Mouse (Mus musculus) liver, postnatal 0 days (tissue): ENCODE data around the gene Proca1. TPM values are rescaled to one million over a fixed set of nuclear protein-coding genes. Genes with fewer than 3 reads are reported as not detected.

Source experiments
- ATAC-seq: fragments of 200-750 bp; cut with Nextera tagmentation; 2 replicates; pipeline ENCODE4 v1.8.0; 2017; ENCODE audit warnings: mild to moderate bottlenecking, moderate library complexity
- DNase-seq: peaks from one replicate; pipeline ENCODE4 v3.0.0-alpha.2; 2016
- H3K27ac ChIP-seq: fragments of 300-500 bp; sonication (generic); 2 replicates; pipeline ENCODE4 v1.5.1; 2014; ENCODE audit warnings: antibody characterized with exemption, moderate library complexity, mild to moderate bottlenecking, low read depth
- H3K27me3 ChIP-seq: fragments of 300-500 bp; sonication (generic); 2 replicates; pipeline ENCODE4 v1.6.1; 2014; ENCODE audit warnings: low read length, control low read depth, mixed read lengths; ENCODE audit not compliant: insufficient read depth
- H3K36me3 ChIP-seq: fragments of 300-500 bp; sonication (generic); replicated peaks from 2 replicates; pipeline ENCODE4 v1.6.1; 2014; ENCODE audit warnings: mild to moderate bottlenecking, control low read depth, low read length, moderate library complexity, mixed read lengths; ENCODE audit not compliant: insufficient read depth
- H3K4me1 ChIP-seq: fragments of 300-500 bp; sonication (generic); 2 replicates; pipeline ENCODE4 v1.6.1; 2014; ENCODE audit warnings: antibody characterized with exemption, mild to moderate bottlenecking, control low read depth; ENCODE audit not compliant: insufficient read depth
- H3K4me2 ChIP-seq: fragments of 300-500 bp; sonication (generic); 2 replicates; pipeline ENCODE4 v1.6.1; 2014; ENCODE audit warnings: low read depth, mild to moderate bottlenecking, low read length, moderate library complexity, mixed read lengths
- H3K4me3 ChIP-seq: fragments of 300-500 bp; sonication (generic); 2 replicates; pipeline ENCODE4 v1.5.1; 2014; ENCODE audit warnings: low read depth, low read length
- H3K9ac ChIP-seq: fragments of 300-500 bp; sonication (generic); replicated peaks from 2 replicates; pipeline ENCODE4 v1.6.1; 2014; ENCODE audit warnings: mild to moderate bottlenecking, moderate library complexity
- H3K9me3 ChIP-seq: fragments of 300-500 bp; sonication (generic); 2 replicates; pipeline ENCODE4 v1.6.1; 2016; ENCODE audit warnings: mild to moderate bottlenecking, control low read depth, low read length, mixed read lengths
- CTCF ChIP-seq: sonication (generic); IDR thresholded peaks from 2 replicates; pipeline ENCODE4 v1.5.1; 2016; ENCODE audit warnings: antibody characterized with exemption, low read depth
- EP300 ChIP-seq: IDR thresholded peaks from 2 replicates; pipeline ENCODE4 v1.6.1; 2016; ENCODE audit warnings: antibody characterized with exemption, low read depth, mild to moderate bottlenecking
- WGBS: fragments of 180-500 bp; shearing (Covaris S2); extraction: QIAGEN DNeasy Blood & Tissue Kit; methylation state at CpG from one replicate; pipeline ENCODE4 v1.1.7; 2014; ENCODE audit not compliant: insufficient replicate concordance; 5-methylcytosine and 5-hydroxymethylcytosine counted together
- polyA plus RNA-seq: library from polyadenylated mRNA; unstranded; fragments of >200 nt; fragmentation: Nextera tagmentation; extraction: Ambion mirVana; gene quantifications from 2 replicates; pipeline ENCODE4 v1.2.1, GENCODE M21; 2015

Gene Proca1
- polyA plus RNA-seq, 1 experiment from 2014 or later: 1.00 TPM

- no peak overlapping the region for H3K27ac ChIP-seq
- TF ChIP-seq CTCF: no peak
- no peak for TF ChIP-seq EP300
- ATAC-seq: no peak
Observed at GRCm38 (mm10) chr11:78215709-78216317, 22.6 kb downstream of the Proca1 start.

GRCm38 (mm10) chr11:78223586-78223985 lies 30.4 kb downstream of the Proca1 start:
- Histone ChIP-seq H3K9ac (no peak overlapping the region), H3K36me3 (peaks cover 90% of the 10 kb centered on the region), H3K4me1 (no peaks in the 10 kb centered on the region), H3K4me3 (no peak overlapping the region), H3K27ac (no peak overlapping the region), H3K9me3 (no peaks in the 10 kb centered on the region), H3K27me3 (no peaks in the 10 kb centered on the region), H3K4me2 (no peak overlapping the region)
- TF ChIP-seq CTCF: no peak
- no peak for TF ChIP-seq EP300
- DNase-seq: no peak
- ATAC-seq: no peak
- WGBS: 89% methylated on average over 4 of the region's 4 CpGs

More at GRCm38 (mm10) chr11:78215709-78216317, 22.6 kb downstream of the Proca1 start:
- H3K4me1 ChIP-seq: no peaks in the 10 kb centered on the region
- H3K4me2 ChIP-seq: no peak overlapping the region
- no peak for DNase-seq
- no peaks in the 10 kb centered on the region for H3K27me3 ChIP-seq
- 86% methylated on average over 11 of the region's 11 CpGs for WGBS
- no peaks in the 10 kb centered on the region for H3K9me3 ChIP-seq
- H3K36me3 ChIP-seq: peaks cover 87% of the 10 kb centered on the region
- no peak overlapping the region for H3K9ac ChIP-seq
- no peak overlapping the region for H3K4me3 ChIP-seq

- no peak overlapping the region for H3K4me2 ChIP-seq
- H3K4me1 ChIP-seq: no peaks in the 10 kb centered on the region
- 75% methylated on average over 6 of the region's 6 CpGs for WGBS
- no peak overlapping the region for H3K4me3 ChIP-seq
- DNase-seq (no peak), ATAC-seq (no peak)
- H3K27ac ChIP-seq: no peak overlapping the region
- no peaks in the 10 kb centered on the region for H3K9me3 ChIP-seq
- H3K27me3 ChIP-seq: no peaks in the 10 kb centered on the region
- no peak overlapping the region for H3K9ac ChIP-seq
- TF ChIP-seq EP300 (no peak), CTCF (no peak)
- H3K36me3 ChIP-seq: peaks cover 70% of the 10 kb centered on the region
Observed at GRCm38 (mm10) chr11:78231518-78231917, 38.3 kb downstream of the Proca1 start.

- Histone ChIP-seq H3K36me3 (peaks cover 16% of the 10 kb centered on the region), H3K4me3 (no peak overlapping the region), H3K9me3 (no peaks in the 10 kb centered on the region), H3K27me3 (no peaks in the 10 kb centered on the region), H3K27ac (no peak overlapping the region), H3K4me2 (no peak overlapping the region), H3K4me1 (peaks cover 6% of the 10 kb centered on the region; the same call in 1 of the 2 replicates), H3K9ac (no peak overlapping the region)
- DNase-seq (no peak), ATAC-seq (no peak)
- WGBS: 87% methylated on average over 9 of the region's 9 CpGs
- TF ChIP-seq CTCF (no peak), EP300 (no peak)
Observed at GRCm38 (mm10) chr11:78240193-78240857, 47.1 kb downstream of the Proca1 start.

- TF ChIP-seq EP300: no peak
- no peak for TF ChIP-seq CTCF
- peaks cover 4% of the 10 kb centered on the region; the same call in 1 of the 2 replicates for H3K36me3 ChIP-seq
- no peaks in the 10 kb centered on the region for H3K9me3 ChIP-seq
- peak overlapping the region; percentile 93 for H3K4me3 ChIP-seq
- H3K9ac ChIP-seq: peak overlapping the region; percentile 91
- no peaks in the 10 kb centered on the region for H3K27me3 ChIP-seq
- peak overlapping the region; percentile 97 for H3K27ac ChIP-seq
- ATAC-seq (peak; percentile 20), DNase-seq (no peak)
- H3K4me2 ChIP-seq: peak overlapping the region; percentile 75
- WGBS: under 1% methylated on average over 19 of the region's 19 CpGs
- H3K4me1 ChIP-seq: peaks cover 23% of the 10 kb centered on the region
Observed at GRCm38 (mm10) chr11:78245261-78245626, 52.1 kb downstream of the Proca1 start.

GRCm38 (mm10) chr11:78245627-78246317 lies 52.6 kb downstream of the Proca1 start, which contains the start of the genes Sdf2 and Supt6:
TSS of gene Sdf2 (plus strand) at chr11:78245746.
TSS of gene Supt6 (minus strand) at chr11:78245987.
- peak; percentile 91 for DNase-seq
- TF ChIP-seq CTCF (no peak), EP300 (no peak)
- Histone ChIP-seq H3K27me3 (no peaks in the 10 kb centered on the region), H3K36me3 (peaks cover under 1% of the 10 kb centered on the region), H3K4me1 (peaks cover 23% of the 10 kb centered on the region), H3K9ac (peak within 1 kb of the TSS; percentile 91), H3K4me3 (peak within 1 kb of the TSS; percentile 93), H3K4me2 (peak within 1 kb of the TSS; percentile 75), H3K9me3 (no peaks in the 10 kb centered on the region), H3K27ac (peak within 1 kb of the TSS; percentile 97)
- WGBS: under 1% methylated on average over 50 of the region's 50 CpGs
- ATAC-seq: peak; percentile 92
